Mouse (Mus musculus) E14TG2a.4 (cell line): ENCODE measurements around the gene Satb2.

Experiments used
- CTCF ChIP-seq: conservative IDR thresholded peaks from 2 replicates; pipeline ENCODE4 v1.5.1; 2014; ENCODE audit warnings: low read length
- NANOG ChIP-seq: IDR thresholded peaks from 2 replicates; pipeline ENCODE4 v1.6.1; 2014; ENCODE audit warnings: borderline replicate concordance, low read length, mixed read lengths

DNA sequence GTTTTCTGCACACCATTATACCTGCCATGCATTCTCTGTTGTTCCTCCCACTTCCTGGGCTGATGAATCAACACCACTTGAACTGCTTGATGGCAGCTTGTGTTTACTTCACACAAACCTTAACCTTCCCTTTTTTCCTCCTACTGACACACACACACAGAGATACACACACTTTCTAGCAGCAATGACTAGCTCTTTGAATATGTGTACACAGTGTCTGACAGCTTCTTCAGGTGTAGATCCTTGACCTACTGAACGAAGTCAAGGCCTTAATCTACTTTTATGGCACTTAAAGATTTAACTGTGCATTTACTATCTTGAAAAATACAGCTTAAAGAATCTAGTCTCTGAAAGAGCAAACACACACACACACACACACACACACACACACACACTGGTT lies 89.5 kb downstream of the Satb2 start:
- TF ChIP-seq CTCF, result no peak
- TF ChIP-seq NANOG, result no peak
